Mouse (Mus musculus) lung, embryonic 14.5 days (tissue): ENCODE data around the gene Srrm2. TPM values are rescaled to one million over a fixed set of nuclear protein-coding genes. Genes with fewer than 3 reads are reported as not detected.
A peak's percentile ranks its signal among the peaks of the same experiment; 100 is the strongest.

Experiments
- ATAC-seq: fragments of 200-750 bp; cut with Nextera tagmentation; 2 replicates; pipeline ENCODE4 v1.8.0; 2017; ENCODE audit warnings: mild to moderate bottlenecking, moderate TSS enrichment, moderate library complexity; ENCODE audit not compliant: insufficient read depth
- DNase-seq: peaks from one replicate; pipeline ENCODE4 v3.0.0-alpha.2; 2015
- H3K27ac ChIP-seq: fragments of 300-500 bp; sonication (generic); 2 replicates; pipeline ENCODE4 v1.5.1; 2014; ENCODE audit warnings: low read depth, mild to moderate bottlenecking, moderate library complexity
- H3K27me3 ChIP-seq: fragments of 300-500 bp; sonication (generic); 2 replicates; pipeline ENCODE4 v1.6.1; 2014; ENCODE audit warnings: low read length, control low read depth; ENCODE audit not compliant: insufficient read depth
- H3K36me3 ChIP-seq: fragments of 300-500 bp; sonication (generic); 2 replicates; pipeline ENCODE4 v1.6.1; 2014; ENCODE audit warnings: control low read depth; ENCODE audit not compliant: insufficient read depth
- H3K4me1 ChIP-seq: fragments of 300-500 bp; sonication (generic); 2 replicates; pipeline ENCODE4 v1.6.1; 2014; ENCODE audit warnings: antibody characterized with exemption, control low read depth; ENCODE audit not compliant: insufficient read depth
- H3K4me2 ChIP-seq: fragments of 300-500 bp; sonication (generic); 2 replicates; pipeline ENCODE4 v1.6.1; 2014; ENCODE audit warnings: mild to moderate bottlenecking
- H3K4me3 ChIP-seq: fragments of 300-500 bp; sonication (generic); 2 replicates; pipeline ENCODE4 v1.5.1; 2014; ENCODE audit warnings: low read depth, low read length
- H3K9ac ChIP-seq: fragments of 300-500 bp; sonication (generic); 2 replicates; pipeline ENCODE4 v1.6.1; 2014
- H3K9me3 ChIP-seq: fragments of 300-500 bp; sonication (generic); 2 replicates; pipeline ENCODE4 v1.6.1; 2016; ENCODE audit warnings: low read depth, low read length, control low read depth
- CTCF ChIP-seq: IDR thresholded peaks from 2 replicates; pipeline ENCODE4 v1.5.1; 2016; ENCODE audit warnings: antibody characterized with exemption, low read depth
- WGBS: fragments of 180-500 bp; shearing (Covaris S2); extraction: QIAGEN DNeasy Blood & Tissue Kit; methylation state at CpG from one replicate; pipeline ENCODE4 v1.1.7; 2014; 5-methylcytosine and 5-hydroxymethylcytosine counted together
- polyA plus RNA-seq: library from polyadenylated mRNA; unstranded; fragments of >200 nt; fragmentation: Nextera tagmentation; extraction: Ambion mirVana; gene quantifications from 2 replicates; pipeline ENCODE4 v1.2.1, GENCODE M21; 2014

The Srrm2 gene
- polyA plus RNA-seq, 1 experiment from 2014 or later: 491 TPM

GRCm38 (mm10) chr17:23836006-23836575 is 45.8 kb downstream of the Srrm2 start, which contains the start of gene Prss33:
Gene Prss33 (minus strand): TSS chr17:23836056.
- no peaks in the 10 kb centered on the region for H3K4me1 ChIP-seq
- no peak within 1 kb of the TSS for H3K9ac ChIP-seq
- no peak for TF ChIP-seq CTCF
- DNase-seq: no peak
- no peak within 1 kb of the TSS for H3K4me3 ChIP-seq
- no peak within 1 kb of the TSS for H3K27ac ChIP-seq
- H3K4me2 ChIP-seq: no peak within 1 kb of the TSS
- 66% methylated on average over 8 of the region's 8 CpGs for WGBS
- H3K9me3 ChIP-seq: no peaks in the 10 kb centered on the region
- H3K36me3 ChIP-seq: no peaks in the 10 kb centered on the region
- H3K27me3 ChIP-seq: peaks cover 3% of the 10 kb centered on the region; the same call in 1 of the 2 replicates
- ATAC-seq: no peak

DNA sequence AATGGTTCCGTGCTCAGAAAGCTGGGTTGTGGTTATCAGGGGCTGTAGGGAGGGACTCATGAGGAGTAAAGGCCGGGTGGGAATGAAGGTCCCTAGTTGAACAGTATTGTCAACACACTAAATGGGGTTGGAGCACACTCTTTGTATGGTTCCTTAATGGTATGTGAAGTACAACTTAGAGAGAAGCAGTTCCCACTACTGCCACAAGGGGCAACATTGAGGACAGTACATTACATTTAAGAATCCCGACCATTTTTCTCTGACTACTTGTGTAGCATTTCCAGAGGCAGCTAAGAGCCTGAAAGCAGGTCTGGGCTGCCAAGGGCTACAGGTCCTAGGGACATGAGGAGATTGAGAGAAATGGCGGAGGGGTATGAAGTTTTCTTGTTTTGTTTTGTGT is 50.8 kb downstream of the Srrm2 start:
- Histone ChIP-seq H3K9me3 (no peaks in the 10 kb centered on the region), H3K4me1 (no peaks in the 10 kb centered on the region), H3K4me2 (no peak overlapping the region), H3K27me3 (0 out of 2 replicates have a peak, but pooled peaks cover 3% of the 10 kb centered on the region), H3K27ac (no peak overlapping the region), H3K36me3 (no peaks in the 10 kb centered on the region), H3K4me3 (no peak overlapping the region), H3K9ac (no peak overlapping the region)
- DNase-seq (peak; percentile 91), ATAC-seq (peak; percentile 32; the same call in 1 of the 2 replicates)
- 30% methylated on average over 4 of the region's 4 CpGs for WGBS
- peak; percentile 84 for TF ChIP-seq CTCF

GRCm38 (mm10) chr17:23843141-23843811 is 52.9 kb downstream of the Srrm2 start:
- no peak overlapping the region for H3K4me3 ChIP-seq
- H3K9me3 ChIP-seq: no peaks in the 10 kb centered on the region
- H3K9ac ChIP-seq: no peak overlapping the region
- WGBS: 46% methylated on average over 23 of the region's 23 CpGs
- H3K27me3 ChIP-seq: 0 out of 2 replicates have a peak, but pooled peaks cover 3% of the 10 kb centered on the region
- H3K4me1 ChIP-seq: no peaks in the 10 kb centered on the region
- DNase-seq (peak; percentile 12), ATAC-seq (no peak)
- H3K27ac ChIP-seq: no peak overlapping the region
- peak overlapping the region; percentile 48 for H3K4me2 ChIP-seq
- 0 out of 2 replicates have a peak, but pooled peaks have one; percentile 27 for TF ChIP-seq CTCF
- H3K36me3 ChIP-seq: no peaks in the 10 kb centered on the region

GRCm38 (mm10) chr17:23843812-23844273 is 53.5 kb downstream of the Srrm2 start, which contains the start of the genes Prss32 and Prss41:
Gene Prss32 (plus strand): TSS chr17:23843855.
Gene Prss41 (minus strand): TSS chr17:23844172.
- no peaks in the 10 kb centered on the region for H3K9me3 ChIP-seq
- no peak within 1 kb of the TSS for H3K9ac ChIP-seq
- WGBS: 15% methylated on average over 19 of the region's 19 CpGs
- peak within 1 kb of the TSS; percentile 48 for H3K4me2 ChIP-seq
- H3K36me3 ChIP-seq: no peaks in the 10 kb centered on the region
- peak; percentile 64 for TF ChIP-seq CTCF
- 0 out of 2 replicates have a peak, but pooled peaks cover 3% of the 10 kb centered on the region for H3K27me3 ChIP-seq
- DNase-seq: peak; percentile 53
- ATAC-seq: peak; percentile 58
- H3K4me3 ChIP-seq: no peak within 1 kb of the TSS
- no peaks in the 10 kb centered on the region for H3K4me1 ChIP-seq
- no peak within 1 kb of the TSS for H3K27ac ChIP-seq

- Histone ChIP-seq H3K9me3 (no peaks in the 10 kb centered on the region), H3K36me3 (no peaks in the 10 kb centered on the region), H3K4me1 (no peaks in the 10 kb centered on the region), H3K9ac (no peak overlapping the region), H3K27ac (no peak overlapping the region), H3K27me3 (no peaks in the 10 kb centered on the region), H3K4me3 (no peak overlapping the region), H3K4me2 (no peak overlapping the region)
- WGBS: 61% methylated on average over 2 of the region's 2 CpGs
- ATAC-seq: no peak
- peak; percentile 28 for TF ChIP-seq CTCF
- no peak for DNase-seq
Measured at GRCm38 (mm10) chr17:23850028-23850427, 59.7 kb downstream of the Srrm2 start.

DNA sequence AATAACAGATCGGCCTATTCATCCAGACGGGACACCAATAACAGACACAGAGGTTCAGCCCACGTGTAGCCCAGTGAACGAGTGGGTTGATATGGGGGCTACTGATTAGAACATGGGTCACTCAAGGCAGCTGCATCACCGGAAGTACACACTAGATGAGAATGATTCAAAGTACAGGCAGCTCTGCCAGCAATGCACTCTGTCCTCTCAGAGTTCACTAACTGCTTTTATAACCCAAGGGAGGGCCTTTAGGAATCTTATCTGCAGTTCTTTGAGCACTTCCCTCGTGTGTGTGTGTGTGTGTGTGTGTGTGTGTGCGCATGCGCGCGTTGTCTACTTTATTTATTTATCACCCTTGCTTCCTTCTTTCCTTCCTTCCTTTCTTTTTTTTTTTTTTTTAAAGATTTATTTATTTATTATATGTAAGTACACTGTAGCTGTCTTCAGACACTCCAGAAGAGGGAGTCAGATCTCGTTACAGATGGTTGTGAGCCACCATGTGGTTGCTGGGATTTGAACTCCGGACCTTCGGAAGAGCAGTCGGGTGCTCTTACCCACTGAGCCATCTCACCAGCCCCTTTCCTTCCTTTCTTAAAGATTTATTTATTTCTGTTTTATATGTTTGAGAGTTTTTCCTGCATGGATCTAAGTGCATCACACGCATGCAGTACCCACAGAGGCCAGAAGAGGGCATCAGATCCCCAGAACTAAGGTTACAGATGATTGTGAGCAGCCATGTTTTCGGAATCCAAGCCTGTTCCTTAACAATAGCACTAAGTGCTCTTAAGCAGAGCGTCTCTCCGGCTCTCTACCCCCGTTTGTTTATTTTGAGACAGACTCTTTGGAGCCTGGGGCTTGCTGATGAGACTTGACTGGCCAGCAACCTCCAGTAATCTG is 60.8 kb downstream of the Srrm2 start:
- Histone ChIP-seq H3K4me1 (no peaks in the 10 kb centered on the region), H3K9me3 (no peaks in the 10 kb centered on the region), H3K27me3 (no peaks in the 10 kb centered on the region), H3K4me3 (no peak overlapping the region), H3K4me2 (no peak overlapping the region), H3K27ac (no peak overlapping the region), H3K9ac (no peak overlapping the region), H3K36me3 (no peaks in the 10 kb centered on the region)
- ATAC-seq (0 out of 2 replicates have a peak, but pooled peaks have one; percentile 55), DNase-seq (peak; percentile 88)
- WGBS: 50% methylated on average over 18 of the region's 19 CpGs
- TF ChIP-seq CTCF: peak; percentile 85
